Mouse (Mus musculus): Measurements from ENCODE around the gene Hrasls5. TPM values are rescaled to one million over a fixed set of nuclear protein-coding genes. Genes with fewer than 3 reads are reported as not detected.

Gene Hrasls5
- total RNA-seq, 2 experiments from 2014 or later: not detected

GRCm38 (mm10) chr19:7606801-7607689 lies 5.3 kb upstream of the Hrasls5 start, which contains the start of gene Lgals12:
Lgals12 (minus strand) TSS chr19:7607193.
- no peak for DNase-seq (ENCODE audit: low spot score)

DNA sequence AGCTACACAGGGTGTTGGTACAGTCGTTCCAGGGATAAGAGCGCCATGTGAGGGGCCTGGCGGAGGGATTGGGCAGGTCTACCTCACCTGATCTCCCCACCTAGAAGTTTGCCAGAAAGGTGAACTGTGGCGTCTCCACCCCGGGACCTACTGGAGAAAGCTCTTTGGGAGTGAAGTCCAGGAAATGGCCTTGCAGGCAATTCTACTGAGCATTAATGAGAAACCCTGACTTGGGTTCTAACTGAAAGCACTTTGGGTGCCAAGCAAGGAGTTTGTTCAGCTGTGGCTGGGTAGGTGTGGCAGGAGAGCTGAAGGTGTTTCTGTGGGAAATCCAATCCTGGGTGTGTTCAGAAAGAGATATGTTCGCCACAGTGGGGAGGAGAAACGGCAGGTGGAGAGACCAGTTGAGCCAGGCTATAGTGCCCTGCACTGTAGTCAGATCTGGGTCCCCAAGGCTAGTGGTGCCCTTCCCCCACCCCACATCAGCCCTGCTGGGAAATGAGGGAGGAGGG lies 4.6 kb upstream of the Hrasls5 start:
- no peak for DNase-seq (ENCODE audit: low spot score)

DNA sequence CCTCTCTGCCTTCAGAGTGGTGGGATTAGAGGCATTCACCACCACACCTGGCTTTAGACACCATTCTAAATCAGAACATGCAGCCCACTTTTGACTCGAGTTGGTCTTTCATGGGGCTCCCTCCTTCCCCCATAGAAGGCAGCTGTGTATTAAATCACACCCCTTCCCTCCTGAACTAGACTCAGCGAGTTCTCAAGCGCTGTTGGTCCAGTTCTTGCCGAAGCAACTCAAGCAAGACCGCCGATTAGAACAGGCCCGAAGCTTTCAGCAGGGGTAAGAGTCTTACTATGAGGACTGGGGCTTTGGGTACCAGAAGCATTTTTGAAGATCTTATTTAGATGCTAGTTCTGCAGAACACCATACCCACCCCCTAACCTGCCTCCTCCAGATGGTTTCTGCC lies 810 bp downstream of the Hrasls5 start:
- no peak for DNase-seq (ENCODE audit: low spot score)

DNA sequence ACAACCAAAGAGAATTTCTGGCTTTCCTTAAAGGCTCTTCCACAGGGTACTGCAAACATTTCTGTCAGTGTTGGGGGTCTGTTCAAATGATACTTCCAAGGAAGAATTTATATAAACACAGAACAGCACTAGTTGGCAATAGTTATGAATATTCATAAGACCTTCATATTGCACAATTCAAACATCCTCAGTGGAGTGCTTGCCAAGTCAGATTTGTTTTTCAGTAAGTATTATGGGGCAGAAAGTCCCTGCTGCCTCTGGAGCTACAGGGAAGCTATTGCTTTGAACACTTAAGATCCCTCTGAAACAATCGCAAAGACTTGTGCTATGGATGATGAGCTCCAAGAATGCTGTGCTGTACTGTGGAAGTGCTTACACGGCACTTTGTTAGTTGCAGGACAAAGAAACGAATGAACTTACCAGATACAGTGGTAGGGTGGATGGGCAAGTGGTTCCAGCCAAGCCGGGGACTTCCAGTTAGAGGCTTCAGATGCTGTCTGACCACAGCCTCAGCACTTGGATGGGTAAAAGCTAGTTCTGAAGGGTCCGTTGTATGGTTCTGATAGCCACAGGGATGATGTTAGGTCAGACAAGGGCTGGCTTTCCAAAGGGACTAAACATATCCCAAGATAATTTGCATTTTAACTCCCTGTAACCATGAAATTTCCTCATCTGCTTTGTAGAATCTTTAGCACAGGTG lies 4.0 kb downstream of the Hrasls5 start:
- no peak for DNase-seq (ENCODE audit: low spot score)

DNA sequence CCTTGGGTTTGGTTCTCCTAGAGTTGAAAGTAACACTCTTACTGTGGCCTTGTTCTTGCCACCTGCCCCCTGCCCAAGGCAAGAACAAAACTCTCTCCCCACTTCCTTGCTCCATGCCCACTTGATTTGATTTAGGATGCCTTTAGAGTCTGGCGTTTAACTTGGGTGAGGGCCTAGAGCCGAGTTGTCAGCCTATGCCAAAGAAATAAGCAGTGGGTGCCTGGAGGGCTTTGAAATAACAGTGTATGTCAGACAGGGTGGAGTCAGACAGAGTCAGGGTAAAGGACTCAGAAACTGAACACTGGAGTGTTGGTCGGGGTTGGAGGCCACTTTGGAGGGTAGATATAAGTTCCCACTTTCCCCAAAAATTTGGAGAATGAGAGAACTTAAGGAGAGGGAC lies 4.7 kb downstream of the Hrasls5 start:
- no peak for DNase-seq (ENCODE audit: low spot score)

GRCm38 (mm10) chr19:7617696-7618095 lies 5.4 kb downstream of the Hrasls5 start:
- peak; percentile 42 for DNase-seq (ENCODE audit: low spot score)

DNA sequence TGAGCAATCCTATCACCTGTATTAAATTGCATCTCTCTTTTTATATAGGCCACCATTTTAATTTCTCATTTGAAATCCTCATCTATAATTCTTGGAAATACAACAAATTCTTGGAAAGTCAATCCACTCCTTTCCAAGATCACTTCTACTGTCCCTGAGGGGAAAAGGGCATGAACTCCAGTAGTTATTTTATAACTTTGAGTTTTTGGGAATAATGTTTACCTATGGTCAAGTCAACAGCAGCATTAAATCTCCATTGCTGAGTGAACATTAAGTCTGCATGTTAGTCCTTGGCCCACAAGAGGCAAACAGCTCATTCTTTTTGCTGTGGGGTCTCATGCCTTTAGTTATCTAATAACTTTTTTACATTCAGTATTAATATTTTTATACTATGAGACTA lies 20.7 kb downstream of the Hrasls5 start:
- no peak for DNase-seq (ENCODE audit: low spot score)

DNA sequence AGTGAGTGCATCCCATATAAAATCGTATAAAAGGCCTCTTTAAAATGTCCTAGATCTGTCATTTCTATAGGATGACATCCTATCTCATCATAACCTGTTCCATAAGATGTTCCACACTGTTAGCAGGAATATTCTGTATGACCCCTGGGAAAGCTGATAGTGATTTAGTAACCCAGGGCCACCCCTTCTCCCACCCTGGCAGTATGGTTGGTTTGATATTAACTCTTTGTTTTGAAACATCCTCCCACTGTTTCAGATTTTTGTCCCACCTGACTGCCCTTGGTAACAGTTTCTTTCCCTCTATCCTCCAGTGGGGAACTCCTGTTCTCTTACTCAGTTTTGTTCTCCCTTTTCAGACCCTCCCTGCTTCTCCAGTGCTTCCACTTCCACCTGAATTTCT lies 21.4 kb downstream of the Hrasls5 start:
- no peak for DNase-seq (ENCODE audit: low spot score)

DNA sequence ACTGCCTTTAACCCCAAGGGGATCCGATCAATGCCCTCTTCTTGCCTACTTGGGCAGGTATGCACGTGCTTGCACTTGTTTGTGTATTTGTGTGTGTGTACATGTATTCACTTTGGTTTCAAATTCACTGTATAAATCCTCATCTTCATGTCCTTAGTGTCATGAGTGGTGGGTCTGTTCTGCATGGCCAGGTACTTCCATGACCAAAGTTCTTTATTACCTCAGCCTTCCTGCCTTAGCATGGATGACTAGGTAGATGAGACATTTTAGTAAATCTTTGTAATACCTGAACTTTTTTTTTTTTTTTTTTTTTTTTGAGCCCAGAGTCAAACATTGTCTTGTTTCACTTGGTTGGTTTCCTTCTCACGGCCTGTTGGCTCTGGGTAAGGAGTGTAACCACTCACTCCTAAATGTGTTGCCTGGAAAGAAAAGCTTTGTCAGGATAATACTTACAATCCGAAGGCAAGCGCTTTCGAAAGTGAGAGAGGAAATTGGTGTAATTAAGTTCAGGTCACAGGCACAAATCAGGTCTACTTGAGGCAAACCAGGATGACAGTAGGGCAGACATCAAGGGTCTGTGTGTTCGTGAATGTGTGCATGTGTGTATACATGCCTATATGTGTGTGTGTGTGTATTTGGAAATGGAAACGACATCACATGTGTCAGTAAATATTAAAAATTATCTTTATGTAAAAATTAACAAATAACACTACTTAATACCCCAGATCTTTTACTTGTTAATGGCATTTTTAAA lies 36.7 kb downstream of the Hrasls5 start:
- no peak for DNase-seq (ENCODE audit: low spot score)

DNA sequence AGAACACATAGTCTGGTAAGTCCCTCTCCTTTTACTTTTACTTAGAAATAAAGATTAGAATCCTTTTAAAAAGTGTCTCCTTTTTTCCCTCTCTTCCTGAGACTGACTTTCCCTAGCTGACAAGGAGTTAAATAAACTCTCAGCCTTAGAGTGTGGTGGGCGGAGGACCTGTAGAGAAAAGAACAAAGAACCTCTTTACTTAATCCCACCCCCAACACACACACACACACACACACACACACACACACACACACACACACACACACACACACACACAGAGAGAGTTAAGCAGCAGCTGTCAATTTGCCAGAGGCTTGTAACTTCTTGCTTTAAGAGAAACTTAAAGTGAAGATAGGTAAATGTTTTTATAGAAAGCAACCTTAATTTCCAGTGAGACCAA lies 59.7 kb downstream of the Hrasls5 start:
- no peak for DNase-seq (ENCODE audit: low spot score)

DNA sequence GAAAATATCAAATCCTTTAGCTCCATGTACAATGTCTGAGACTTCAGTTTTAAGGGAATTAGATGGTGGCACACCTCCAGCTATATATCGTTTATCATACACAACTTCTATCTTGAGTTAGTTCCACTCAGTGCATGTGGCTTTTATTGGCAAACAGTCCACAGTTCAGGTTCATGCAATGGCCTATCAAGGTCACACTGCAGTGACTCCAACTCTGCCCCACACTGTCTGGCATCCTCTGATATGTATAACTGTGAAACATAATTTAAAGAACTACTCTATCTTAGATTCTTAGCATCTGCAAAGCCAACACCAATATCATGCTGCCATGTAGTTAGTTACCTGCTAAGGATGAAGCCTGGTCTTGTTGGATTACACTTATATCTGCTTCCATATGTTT lies 75.6 kb downstream of the Hrasls5 start:
- no peak for DNase-seq (ENCODE audit: low spot score)

Other genes with a start within 250 kb of the Hrasls5 start
- 1 to 10 TPM; 7.4 to 9.0 TPM for gene Spindoc, start 229.5 kb upstream of the Hrasls5 start, total RNA-seq (2021)
- gene 2700081O15Rik, start 194.9 kb upstream of the Hrasls5 start, total RNA-seq (2021): 1 to 10 TPM; 3.1 to 4.8 TPM
- 10 to 100 TPM; 27.4 to 33.9 TPM for gene Rtn3, start 129.3 kb upstream of the Hrasls5 start, total RNA-seq (2021)
- 1 to 10 TPM; 6.1 to 7.2 TPM for gene Atl3, start 118.5 kb upstream of the Hrasls5 start, total RNA-seq (2021)
- 100 to 1,000 TPM; 102 to 122 TPM for gene Pla2g16, start 55.1 kb upstream of the Hrasls5 start, total RNA-seq (2021)
- gene Lgals12, start 5.3 kb upstream of the Hrasls5 start, total RNA-seq (2021): 1 to 10 TPM in 1 of 2 experiments, under 1 TPM in 1; 0.89 to 1.1 TPM
- gene Slc22a19, start 98.8 kb downstream of the Hrasls5 start, total RNA-seq (2021): not detected
- not detected for gene Slc22a26, start 190.1 kb downstream of the Hrasls5 start, total RNA-seq (2021)

Data from gastrocnemius, adult 18-20 months (tissue).